Mouse (Mus musculus) adipocyte (in vitro differentiated cells): ENCODE results near the gene Pih1d3.
A peak's percentile ranks its signal among the peaks of the same experiment; 100 is the strongest.

ENCODE experiments used
- DNase-seq: peaks from one replicate; pipeline ENCODE4 v3.0.0-alpha.2; 2016; ENCODE audit warnings: low spot score

Gene Pih1d3

GRCm38 (mm10) chr1:31222564-31222963, at the start of gene Pih1d3, which contains the start of gene 4931428L18Rik:
Gene Pih1d3 (plus strand): TSS chr1:31222838.
Gene 4931428L18Rik (minus strand): TSS chr1:31222684.
- DNase-seq = no peak

- no peak for DNase-seq
Observed at GRCm38 (mm10) chr1:31175401-31175800, 47.2 kb upstream of the Pih1d3 start.

- no peak for DNase-seq
Observed at GRCm38 (mm10) chr1:31176101-31176500, 46.5 kb upstream of the Pih1d3 start, which contains the start of gene Lgsn. Gene Lgsn (plus strand): TSS chr1:31176401.

GRCm38 (mm10) chr1:31178264-31178663, 44.4 kb upstream of the Pih1d3 start:
- DNase-seq = no peak

GRCm38 (mm10) chr1:31190237-31190866, 32.3 kb upstream of the Pih1d3 start:
- DNase-seq = no peak

- no peak for DNase-seq
Observed at GRCm38 (mm10) chr1:31195633-31196032, 27.0 kb upstream of the Pih1d3 start.

GRCm38 (mm10) chr1:31196959-31197358, 25.7 kb upstream of the Pih1d3 start:
- DNase-seq = no peak

GRCm38 (mm10) chr1:31203771-31204170, 18.9 kb upstream of the Pih1d3 start:
- DNase-seq = no peak

GRCm38 (mm10) chr1:31205346-31205745, 17.3 kb upstream of the Pih1d3 start:
- no peak for DNase-seq

GRCm38 (mm10) chr1:31205770-31206169, 16.9 kb upstream of the Pih1d3 start:
- DNase-seq = no peak

GRCm38 (mm10) chr1:31210144-31210543, 12.5 kb upstream of the Pih1d3 start:
- DNase-seq = peak; percentile 68

- DNase-seq = no peak
Observed at GRCm38 (mm10) chr1:31214831-31215230, 7.8 kb upstream of the Pih1d3 start.

- DNase-seq = no peak
Observed at GRCm38 (mm10) chr1:31220599-31221250, 1.9 kb upstream of the Pih1d3 start.

- DNase-seq = no peak
Observed at GRCm38 (mm10) chr1:31233319-31234036, 10.8 kb downstream of the Pih1d3 start.

- no peak for DNase-seq
Observed at GRCm38 (mm10) chr1:31260218-31260923, 37.7 kb downstream of the Pih1d3 start.
